Mouse (Mus musculus) MEL (cell line): ENCODE results near the gene Nploc4. TPM values are rescaled to one million over a fixed set of nuclear protein-coding genes. Genes with fewer than 3 reads are reported as not detected.

Source experiments
- DNase-seq: peaks from one replicate; pipeline ENCODE4 v3.0.0; 2011; ENCODE audit warnings: low read depth, low spot score
- H3K27ac ChIP-seq: 2 replicates; pipeline ENCODE4 v1.5.1; 2012; ENCODE audit warnings: low read depth, mild to moderate bottlenecking, control low read depth, low read length, moderate library complexity; ENCODE audit not compliant: control insufficient read depth
- H3K27me3 ChIP-seq, 2 experiments: fragments of 150-350 bp in 1 of 2; sonication (generic) in 1 of 2; 2 replicates each; pipeline ENCODE4 v1.6.1; 2012; ENCODE audit warnings: low read length in 2 of 2, mild to moderate bottlenecking in 2 of 2, improper control_type of control experiment in 1 of 2, moderate library complexity in 1 of 2; ENCODE audit not compliant: insufficient read depth in 2 of 2, control insufficient read depth in 1 of 2
- H3K36me3 ChIP-seq, 2 experiments: 2 replicates each; pipeline ENCODE4 v1.6.1; 2012 to 2014; ENCODE audit warnings: low read length in 2 of 2, improper control_type of control experiment in 1 of 2, inconsistent platforms in 1 of 2, mild to moderate bottlenecking in 1 of 2; ENCODE audit not compliant: insufficient read depth in 2 of 2, control insufficient read depth in 1 of 2
- H3K4me1 ChIP-seq, 2 experiments: fragments of 150-350 bp in 1 of 2; sonication (generic) in 1 of 2; 2 replicates each; pipeline ENCODE4 v1.6.1; 2012; ENCODE audit warnings: low read length in 2 of 2, improper control_type of control experiment in 1 of 2, mild to moderate bottlenecking in 1 of 2; ENCODE audit not compliant: insufficient read depth in 2 of 2, control insufficient read depth in 1 of 2
- H3K4me3 ChIP-seq, 2 experiments: fragments of 150-350 bp in 1 of 2; sonication (generic) in 1 of 2; 2 replicates each; pipeline ENCODE4 v1.5.1; 2012; ENCODE audit warnings: low read depth in 2 of 2, low read length in 2 of 2, mild to moderate bottlenecking in 2 of 2, moderate library complexity in 2 of 2, control low read depth in 1 of 2, improper control_type of control experiment in 1 of 2; ENCODE audit not compliant: control insufficient read depth in 1 of 2, insufficient read depth in 1 of 2
- H3K79me2 ChIP-seq: 2 replicates; pipeline ENCODE4 v1.6.1; 2012; ENCODE audit warnings: mild to moderate bottlenecking, low read length, moderate library complexity; ENCODE audit not compliant: control insufficient read depth, poor library complexity, insufficient read depth
- H3K9ac ChIP-seq: 2 replicates; pipeline ENCODE4 v1.6.1; 2012; ENCODE audit warnings: low read depth, mild to moderate bottlenecking, control low read depth, low read length, moderate library complexity; ENCODE audit not compliant: control insufficient read depth, poor library complexity, severe bottlenecking
- H3K9me3 ChIP-seq: fragments of 150-350 bp; sonication (generic); replicated peaks from 2 replicates; pipeline ENCODE4 v1.6.1; 2012; ENCODE audit warnings: mild to moderate bottlenecking, low read length, improper control_type of control experiment, moderate library complexity; ENCODE audit not compliant: insufficient read depth
- BHLHE40 ChIP-seq: IDR thresholded peaks from 2 replicates; pipeline ENCODE4 v1.6.1; 2012; ENCODE audit warnings: low read depth, mild to moderate bottlenecking, inconsistent platforms, low read length, improper control_type of control experiment, borderline replicate concordance
- CHD1 ChIP-seq: IDR thresholded peaks from 2 replicates; pipeline ENCODE4 v1.6.1; 2012; ENCODE audit warnings: low read depth, mild to moderate bottlenecking, inconsistent platforms, low read length, improper control_type of control experiment
- CTCF ChIP-seq, 3 experiments: IDR thresholded peaks in 2 of 3; conservative IDR thresholded peaks in 1 of 3; 2 replicates each; pipeline ENCODE4 v1.5.1; 2011 to 2012; ENCODE audit warnings: low read length in 3 of 3, low read depth in 2 of 3, mild to moderate bottlenecking in 2 of 3, improper control_type of control experiment in 1 of 3, inconsistent platforms in 1 of 3, mixed read lengths in 1 of 3, moderate library complexity in 1 of 3; ENCODE audit not compliant: control insufficient read depth in 1 of 3, insufficient read depth in 1 of 3, poor library complexity in 1 of 3, severe bottlenecking in 1 of 3
- ELF1 ChIP-seq: IDR thresholded peaks from 2 replicates; pipeline ENCODE4 v1.6.1; 2014; ENCODE audit warnings: low read depth, mild to moderate bottlenecking, inconsistent platforms, low read length, improper control_type of control experiment, moderate library complexity
- EP300 ChIP-seq, 2 experiments: IDR thresholded peaks; 2 replicates each; pipeline ENCODE4 v1.6.1; 2011; ENCODE audit warnings: improper control_type of control experiment in 2 of 2, low read length in 2 of 2, low read depth in 1 of 2, mild to moderate bottlenecking in 1 of 2
- ETS1 ChIP-seq: IDR thresholded peaks from 2 replicates; pipeline ENCODE4 v1.6.1; 2012; ENCODE audit warnings: low read depth, mild to moderate bottlenecking, inconsistent platforms, low read length, improper control_type of control experiment, moderate library complexity
- GABPA ChIP-seq: IDR thresholded peaks from 2 replicates; pipeline ENCODE4 v1.6.1; 2012; ENCODE audit warnings: low read depth, mild to moderate bottlenecking, inconsistent platforms, low read length, improper control_type of control experiment, moderate library complexity
- GATA1 ChIP-seq: IDR thresholded peaks from 2 replicates; pipeline ENCODE4 v1.6.1; 2011; ENCODE audit warnings: low read depth, low read length, improper control_type of control experiment
- HCFC1 ChIP-seq: IDR thresholded peaks from 2 replicates; pipeline ENCODE4 v1.6.1; 2012; ENCODE audit warnings: low read depth, mild to moderate bottlenecking, inconsistent platforms, low read length, improper control_type of control experiment, moderate library complexity
- JUND ChIP-seq: IDR thresholded peaks from 2 replicates; pipeline ENCODE4 v1.6.1; 2011; ENCODE audit warnings: low read depth, mild to moderate bottlenecking, improper control_type of control experiment, low read length
- KAT2A ChIP-seq: conservative IDR thresholded peaks from 2 replicates; pipeline ENCODE4 v1.6.1; 2012; ENCODE audit warnings: low read depth, low read length, improper control_type of control experiment, inconsistent platforms
- MAFK ChIP-seq: IDR thresholded peaks from 2 replicates; pipeline ENCODE4 v1.6.1; 2011; ENCODE audit warnings: low read depth, mild to moderate bottlenecking, low read length, improper control_type of control experiment, borderline replicate concordance
- MAX ChIP-seq: IDR thresholded peaks from 2 replicates; pipeline ENCODE4 v1.6.1; 2011; ENCODE audit warnings: low read length, improper control_type of control experiment
- MEF2A ChIP-seq: IDR thresholded peaks from 2 replicates; pipeline ENCODE4 v1.6.1; 2014; ENCODE audit warnings: low read depth, mild to moderate bottlenecking, inconsistent platforms, low read length, improper control_type of control experiment; ENCODE audit not compliant: poor library complexity, insufficient replicate concordance, severe bottlenecking; ENCODE audit errors: extremely low read depth
- MXI1 ChIP-seq: IDR thresholded peaks from 2 replicates; pipeline ENCODE4 v1.6.1; 2011; ENCODE audit warnings: mild to moderate bottlenecking, low read depth, low read length, improper control_type of control experiment
- MYB ChIP-seq: IDR thresholded peaks from 2 replicates; pipeline ENCODE4 v1.6.1; 2011; ENCODE audit warnings: mild to moderate bottlenecking, low read depth, low read length, improper control_type of control experiment
- MYC ChIP-seq: IDR thresholded peaks from 2 replicates; pipeline ENCODE4 v1.6.1; 2011; ENCODE audit warnings: low read depth, mild to moderate bottlenecking, low read length, improper control_type of control experiment, moderate library complexity
- NELFE ChIP-seq: IDR thresholded peaks from 2 replicates; pipeline ENCODE4 v1.6.1; 2011; ENCODE audit warnings: low read depth, low read length, improper control_type of control experiment
- POLR2A ChIP-seq, 2 experiments: IDR thresholded peaks; 2 replicates each; pipeline ENCODE4 v1.6.1; 2011 to 2012; ENCODE audit warnings: low read length in 2 of 2, mild to moderate bottlenecking in 2 of 2, control low read depth in 1 of 2, improper control_type of control experiment in 1 of 2, low read depth in 1 of 2, moderate library complexity in 1 of 2; ENCODE audit not compliant: control insufficient read depth in 1 of 2, insufficient read depth in 1 of 2, poor library complexity in 1 of 2
- POLR2AphosphoS2 ChIP-seq: IDR thresholded peaks from 2 replicates; pipeline ENCODE4 v1.6.1; 2011; ENCODE audit warnings: low read length, improper control_type of control experiment
- POLR2AphosphoS5 ChIP-seq: IDR thresholded peaks from 2 replicates; pipeline ENCODE4 v1.6.1; 2012; ENCODE audit warnings: low read depth, borderline replicate concordance, mild to moderate bottlenecking, inconsistent platforms, low read length, moderate library complexity, mixed read lengths
- RAD21 ChIP-seq: IDR thresholded peaks from 2 replicates; pipeline ENCODE4 v1.6.1; 2011; ENCODE audit warnings: mild to moderate bottlenecking, low read depth, low read length, improper control_type of control experiment
- RCOR1 ChIP-seq: IDR thresholded peaks from 2 replicates; pipeline ENCODE4 v1.6.1; 2012; ENCODE audit warnings: low read depth, mild to moderate bottlenecking, inconsistent platforms, low read length, improper control_type of control experiment
- SIN3A ChIP-seq: IDR thresholded peaks from 2 replicates; pipeline ENCODE4 v1.6.1; 2012; ENCODE audit warnings: low read length, improper control_type of control experiment, inconsistent platforms
- SMC3 ChIP-seq: IDR thresholded peaks from 2 replicates; pipeline ENCODE4 v1.6.1; 2011; ENCODE audit warnings: low read depth, low read length, improper control_type of control experiment
- TAL1 ChIP-seq: IDR thresholded peaks from 2 replicates; pipeline ENCODE4 v1.6.1; 2012; ENCODE audit warnings: mild to moderate bottlenecking, inconsistent platforms, low read length, moderate library complexity, mixed read lengths
- TBP ChIP-seq: IDR thresholded peaks from 2 replicates; pipeline ENCODE4 v1.8.0; 2011; ENCODE audit warnings: low read depth, low read length, improper control_type of control experiment
- TCF12 ChIP-seq: IDR thresholded peaks from 2 replicates; pipeline ENCODE4 v1.6.1; 2014; ENCODE audit warnings: low read depth, mild to moderate bottlenecking, inconsistent platforms, low read length, improper control_type of control experiment, moderate library complexity
- UBTF ChIP-seq: IDR thresholded peaks from 2 replicates; pipeline ENCODE4 v1.6.1; 2012; ENCODE audit warnings: low read depth, mild to moderate bottlenecking, inconsistent platforms, low read length, improper control_type of control experiment, moderate library complexity, borderline replicate concordance; ENCODE audit not compliant: insufficient read depth
- USF1 ChIP-seq: IDR thresholded peaks from 2 replicates; pipeline ENCODE4 v1.6.1; 2014; ENCODE audit warnings: low read depth, mild to moderate bottlenecking, inconsistent platforms, low read length, improper control_type of control experiment, moderate library complexity
- USF2 ChIP-seq, 2 experiments: IDR thresholded peaks; 2 replicates each; pipeline ENCODE4 v1.6.1; 2011 to 2012; ENCODE audit warnings: improper control_type of control experiment in 2 of 2, low read length in 2 of 2, borderline replicate concordance in 1 of 2, inconsistent platforms in 1 of 2, low read depth in 1 of 2, mild to moderate bottlenecking in 1 of 2; ENCODE audit not compliant: insufficient read depth in 1 of 2
- ZC3H11A ChIP-seq: IDR thresholded peaks from 2 replicates; pipeline ENCODE4 v1.6.1; 2012; ENCODE audit warnings: low read depth, mild to moderate bottlenecking, inconsistent platforms, low read length, improper control_type of control experiment
- ZKSCAN1 ChIP-seq: IDR thresholded peaks from 2 replicates; pipeline ENCODE4 v1.6.1; 2012; ENCODE audit warnings: low read depth, mild to moderate bottlenecking, inconsistent platforms, low read length, improper control_type of control experiment, moderate library complexity
- ZMIZ1 ChIP-seq: IDR thresholded peaks from 2 replicates; pipeline ENCODE4 v1.6.1; 2012; ENCODE audit warnings: low read depth, mild to moderate bottlenecking, inconsistent platforms, low read length, improper control_type of control experiment, moderate library complexity
- ZNF384 ChIP-seq: IDR thresholded peaks from 2 replicates; pipeline ENCODE4 v1.6.1; 2012; ENCODE audit warnings: low read depth, mild to moderate bottlenecking, inconsistent platforms, low read length, improper control_type of control experiment
- polyA plus RNA-seq, 2 experiments: library from polyadenylated mRNA; stranded (reverse) in 1 of 2; unstranded in 1 of 2; fragments of >175 nt in 1 of 2; fragments of >200 nt in 1 of 2; gene quantifications; 2 replicates each; pipeline versions ENCODE4 v1.2.1 to v1.2.4; 2012; ENCODE audit warnings: low replicate concordance in 2 of 2, low read depth in 1 of 2; ENCODE audit not compliant: insufficient read length in 2 of 2, insufficient read depth in 1 of 2, missing spikeins in 1 of 2
- total RNA-seq: library from RNA; depleted of rRNA; stranded (reverse); fragments of 300-350 nt; gene quantifications from 2 replicates; pipeline ENCODE4 v1.2.3, GENCODE M21; 2012

Gene Nploc4
- total and polyA plus RNA-seq, 3 experiments = 77.4 to 352 (median 117) TPM

DNA sequence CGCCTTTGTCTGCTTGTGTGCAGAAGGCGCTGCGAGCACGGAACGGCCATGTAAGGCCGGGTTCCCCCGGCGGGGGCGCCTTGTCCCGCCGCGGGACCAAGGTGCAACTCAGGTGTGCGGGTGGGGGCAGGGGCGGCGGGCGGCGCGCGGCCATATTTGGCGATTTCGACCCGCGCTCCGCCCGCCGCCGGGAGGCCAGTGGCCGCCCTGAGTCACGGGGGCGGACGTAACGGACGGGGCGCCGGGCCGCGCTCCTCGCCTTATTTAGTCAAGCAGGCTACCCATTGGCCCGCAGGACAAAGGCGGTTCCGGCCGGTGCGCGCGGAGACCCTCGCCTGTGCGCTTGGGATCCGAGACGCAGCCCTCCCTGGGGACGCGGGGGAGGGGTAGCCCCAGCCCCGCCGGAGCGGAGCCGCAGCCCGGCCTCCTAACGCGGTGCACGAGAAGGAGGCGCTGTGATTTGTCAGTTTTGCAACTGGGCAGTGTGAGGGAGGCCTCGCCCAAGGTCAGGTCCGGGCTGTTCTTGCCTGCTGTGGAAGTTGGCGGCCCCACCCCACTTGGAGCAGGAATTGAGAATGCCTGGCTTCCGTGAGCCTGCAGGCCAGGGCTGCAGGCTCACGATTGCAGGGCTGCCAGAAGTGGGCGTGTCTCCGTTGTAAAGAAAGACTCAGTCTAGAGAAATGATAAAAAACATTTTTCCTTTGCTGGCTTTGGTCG, 87.4 kb downstream of the Nploc4 start:
- Histone ChIP-seq H3K4me1 (peaks cover 6 to 39% of the 10 kb centered on the region in 2 experiments), H3K9me3 (no peaks in the 10 kb centered on the region), H3K79me2 (peaks cover 21% of the 10 kb centered on the region), H3K9ac (peak overlapping the region; percentile 90), H3K36me3 (peaks cover 0 to 25% of the 10 kb centered on the region in 2 experiments; a peak in 2 of 4 replicates), H3K27ac (peak overlapping the region; percentile 65), H3K27me3 (no peaks in the 10 kb centered on the region), H3K4me3 (peak overlapping the region; percentile 84 to 85)
- peak; percentile 91 for DNase-seq
- no peak for TF ChIP-seq MYC
- TF ChIP-seq EP300 (IDR thresholded peaks at IDR 0.05; ENCODE audit: low read depth in 1 of 2, low read length in 2 of 2) = no peak
- no peak for TF ChIP-seq RAD21
- TF ChIP-seq POLR2AphosphoS5 = no peak
- peak; percentile 81 for TF ChIP-seq USF1
- TF ChIP-seq MEF2A = no peak
- no peak; the same call in none of the 2 replicates for TF ChIP-seq NELFE
- peak; percentile 50; the same call in 1 of the 2 replicates for TF ChIP-seq TBP
- no peak for TF ChIP-seq JUND
- TF ChIP-seq CTCF (IDR thresholded peaks at IDR 0.05 in 2 of 3, conservative IDR thresholded peaks at IDR 0.05 in 1 of 3; ENCODE audit: control insufficient read depth in 1 of 3, insufficient read depth in 1 of 3, low read depth in 2 of 3, low read length in 3 of 3, poor library complexity in 1 of 3, severe bottlenecking in 1 of 3) = no peak; a peak in 2 of 6 replicates
- TF ChIP-seq GATA1 = no peak
- peak; percentile 21 to 31; a peak in 1 of 4 replicates for TF ChIP-seq POLR2A (IDR thresholded peaks at IDR 0.05; ENCODE audit: control insufficient read depth in 1 of 2, insufficient read depth in 1 of 2, low read depth in 1 of 2, low read length in 2 of 2, poor library complexity in 1 of 2)
- TF ChIP-seq ZNF384 = no peak
- 0 out of 2 replicates have a peak, but pooled peaks have one; percentile 14 for TF ChIP-seq BHLHE40
- peak; percentile 10; the same call in 1 of the 2 replicates for TF ChIP-seq ETS1
- TF ChIP-seq KAT2A = no peak
- peak; percentile 26; the same call in 1 of the 2 replicates for TF ChIP-seq POLR2AphosphoS2
- peak; percentile 42; the same call in 1 of the 2 replicates for TF ChIP-seq TAL1
- TF ChIP-seq CHD1 = 0 out of 2 replicates have a peak, but pooled peaks have one; percentile 48
- TF ChIP-seq RCOR1 = no peak; the same call in 1 of the 2 replicates
- no peak; the same call in 1 of the 2 replicates for TF ChIP-seq SIN3A
- TF ChIP-seq MYB = no peak
- no peak; the same call in 1 of the 2 replicates for TF ChIP-seq MXI1
- TF ChIP-seq ZKSCAN1 = no peak
- TF ChIP-seq MAFK = no peak
- no peak for TF ChIP-seq SMC3
- no peak; the same call in 1 of the 2 replicates for TF ChIP-seq MAX
- TF ChIP-seq USF2 (IDR thresholded peaks at IDR 0.05; ENCODE audit: borderline replicate concordance in 1 of 2, insufficient read depth in 1 of 2, low read depth in 1 of 2, low read length in 2 of 2) = no peak
- peak; percentile 37; the same call in 1 of the 2 replicates for TF ChIP-seq HCFC1
- no peak for TF ChIP-seq GABPA
- 0 out of 2 replicates have a peak, but pooled peaks have one; percentile 50 for TF ChIP-seq ZMIZ1
- no peak for TF ChIP-seq ZC3H11A
- 0 out of 2 replicates have a peak, but pooled peaks have one; percentile 64 for TF ChIP-seq UBTF
- no peak for TF ChIP-seq TCF12
- no peak for TF ChIP-seq ELF1
